Mouse (Mus musculus) urinary bladder, postnatal 4 days (tissue): Measurements from ENCODE around the gene Slc26a6.

Experiments used
- DNase-seq, 2 experiments: peaks; one replicate each; pipeline ENCODE4 v3.0.0; 2021 to 2022; ENCODE audit warnings: low spot score in 2 of 2

The Slc26a6 gene

GRCm38 (mm10) chr9:108955241-108955640 lies 102.2 kb downstream of the Slc26a6 start:
- DNase-seq = no peak

- DNase-seq = no peak
These were observed 102.8 kb downstream of the Slc26a6 start for GRCm38 (mm10) chr9:108955846-108956245.
